Mouse (Mus musculus) G1E (cell line): ENCODE data around the gene Ube2n.

Experiments used
- CTCF ChIP-seq: IDR thresholded peaks from 2 replicates; pipeline ENCODE4 v1.5.1; 2012; ENCODE audit warnings: low read depth, low read length, inconsistent platforms, mixed read lengths
- GATA2 ChIP-seq: IDR thresholded peaks from 2 replicates; pipeline ENCODE4 v1.6.1; 2012; ENCODE audit warnings: low read depth, low read length, inconsistent platforms, borderline replicate concordance

GRCm38 (mm10) chr10:95555866-95556265 lies 40.9 kb downstream of the Ube2n start:
- TF ChIP-seq CTCF (no peak), GATA2 (no peak)
